Mouse (Mus musculus) kidney, adult 2 months (tissue): ENCODE measurements around the gene Tanc2.

Source experiments
- CTCF ChIP-seq: fragments of 200-500 bp; conservative IDR thresholded peaks from 2 replicates; pipeline ENCODE4 v1.5.1; 2011; ENCODE audit warnings: low read depth, mild to moderate bottlenecking, control low read depth, low read length, moderate library complexity, mixed read lengths; ENCODE audit not compliant: insufficient read depth, insufficient read length
- POLR2A ChIP-seq: fragments of 200-500 bp; IDR thresholded peaks from one replicate; pipeline ENCODE4 v1.6.1; 2011; ENCODE audit warnings: low read depth, low read length, control low read depth

- no peak for TF ChIP-seq CTCF
- no peak for TF ChIP-seq POLR2A
These were observed 234.0 kb downstream of the Tanc2 start for GRCm38 (mm10) chr11:105823759-105824158.
